Mouse (Mus musculus): ENCODE data around the gene Pef1.

- TF ChIP-seq POLR2A (IDR thresholded peaks at IDR 0.05; ENCODE audit: borderline replicate concordance, extremely low read depth, low read depth, low read length) (no peak), CTCF (IDR thresholded peaks at IDR 0.05; ENCODE audit: insufficient read depth, low read length) (no peak)
Observed at GRCm38 (mm10) chr4:130084331-130084945, 17.9 kb upstream of the Pef1 start.

Measured in lung, adult 2 months (tissue).